Comparison of ENCODE assay signal across 16 mouse cellular contexts in the genomic region with DNA sequence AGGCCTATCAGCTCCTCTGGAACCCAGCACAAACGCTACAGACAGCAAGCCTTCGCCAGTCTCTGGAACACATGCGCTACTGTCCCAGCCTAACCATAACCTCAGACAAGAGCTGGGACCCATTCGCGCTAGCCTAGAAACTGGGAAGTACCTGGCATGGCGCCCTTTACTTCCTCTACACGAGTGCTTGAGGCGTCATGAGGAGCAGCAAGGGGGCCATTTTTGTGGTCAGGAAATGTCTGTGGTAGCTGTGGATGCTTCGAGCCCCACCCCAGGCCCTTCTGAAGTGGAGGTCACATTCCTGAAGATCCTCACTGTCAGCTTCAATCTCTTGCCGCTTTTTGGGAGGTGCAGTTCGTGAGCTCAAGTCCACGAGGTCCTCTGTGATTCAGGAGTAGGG. TPM values are rescaled to one million over a fixed set of nuclear protein-coding genes. Genes with fewer than 3 reads are reported as not detected.
DNase-seq lines count a peak whose midpoint lies in the region; ATAC-seq and TF ChIP-seq lines count a peak whose summit lies in the region.
"Had no signal": no experiment of that assay in that cellular context is flagged by ENCODE, and none has a peak within 500 bp of the region (broad histone marks: within the 10 kb centered on the region; RNA-seq: fewer than 3 reads in every experiment).

No protein-coding gene starts in this region.

- H3K27ac ChIP-seq in kidney, embryonic 14.5 days (ENCODE audit: low read depth, low read length), result no peak overlapping the region
- no peak overlapping the region for H3K27ac ChIP-seq in midbrain, embryonic 10.5 days (replicated peaks)
- H3K27ac ChIP-seq: forebrain, embryonic 13.5 days; intestine, embryonic 15.5 days; liver, embryonic 13.5 days had no signal

- no peaks in the 10 kb centered on the region for H3K4me1 ChIP-seq in kidney, embryonic 14.5 days (ENCODE audit: control insufficient read depth, insufficient read depth, low read length)
- peaks cover 84% of the 10 kb centered on the region for H3K4me1 ChIP-seq in E14TG2a.4 (replicated peaks; ENCODE audit: low read depth, low read length)
- H3K4me1 ChIP-seq in midbrain, embryonic 10.5 days, result peaks cover under 1% of the 10 kb centered on the region; the same call in 1 of the 2 replicates
- H3K4me1 ChIP-seq: forebrain, embryonic 13.5 days had no signal

- WGBS in kidney, embryonic 14.5 days, result 85% methylated on average over 12 of the region's 12 CpGs
- WGBS in midbrain, embryonic 10.5 days, result 85% methylated on average over 12 of the region's 12 CpGs

- no peak for TF ChIP-seq CTCF in E14TG2a.4 (conservative IDR thresholded peaks at IDR 0.05; ENCODE audit: low read length)

- H3K4me3 ChIP-seq in kidney, embryonic 14.5 days (ENCODE audit: low read length), result no peak overlapping the region
- H3K4me3 ChIP-seq in E14TG2a.4 (replicated peaks; ENCODE audit: low read length), result peak overlapping the region; percentile 35
- H3K4me3 ChIP-seq in midbrain, embryonic 10.5 days, result no peak overlapping the region
- H3K4me3 ChIP-seq: forebrain, embryonic 13.5 days; intestine, embryonic 15.5 days; liver, embryonic 13.5 days had no signal

- H3K36me3 ChIP-seq in kidney, embryonic 14.5 days (ENCODE audit: control insufficient read depth, insufficient read depth, low read length), result no peaks in the 10 kb centered on the region
- no peaks in the 10 kb centered on the region for H3K36me3 ChIP-seq in E14TG2a.4 (ENCODE audit: insufficient read depth, low read length)
- no peaks in the 10 kb centered on the region for H3K36me3 ChIP-seq in midbrain, embryonic 10.5 days
- H3K36me3 ChIP-seq: intestine, embryonic 15.5 days; liver, embryonic 13.5 days had no signal

- H3K27me3 ChIP-seq in kidney, embryonic 14.5 days (ENCODE audit: control insufficient read depth, insufficient read depth, low read length), result no peaks in the 10 kb centered on the region
- H3K27me3 ChIP-seq in E14TG2a.4 (ENCODE audit: insufficient read depth, low read length), result peaks cover 7% of the 10 kb centered on the region; the same call in 1 of the 2 replicates
- no peaks in the 10 kb centered on the region for H3K27me3 ChIP-seq in midbrain, embryonic 10.5 days (ENCODE audit: low read depth, poor library complexity, severe bottlenecking)
- H3K27me3 ChIP-seq: forebrain, embryonic 13.5 days; intestine, embryonic 15.5 days; liver, embryonic 13.5 days had no signal

- H3K9ac ChIP-seq in kidney, embryonic 14.5 days (ENCODE audit: low read depth, low read length), result no peak overlapping the region
- H3K9ac ChIP-seq: forebrain, embryonic 13.5 days; intestine, embryonic 15.5 days; liver, embryonic 13.5 days had no signal

- H3K9me3 ChIP-seq in kidney, embryonic 14.5 days (ENCODE audit: control insufficient read depth, low read length), result no peaks in the 10 kb centered on the region
- no peaks in the 10 kb centered on the region for H3K9me3 ChIP-seq in E14TG2a.4 (ENCODE audit: low read length)
- H3K9me3 ChIP-seq in midbrain, embryonic 10.5 days (replicated peaks), result no peaks in the 10 kb centered on the region
- H3K9me3 ChIP-seq: forebrain, embryonic 13.5 days; intestine, embryonic 15.5 days; liver, embryonic 13.5 days had no signal

- DNase-seq in kidney, postnatal 4 days, result peak; percentile 39 to 49
- DNase-seq in 3134 (ENCODE audit: extremely low read depth, insufficient read length, low spot score), result peak; percentile 79
- no peak for DNase-seq in urinary bladder, postnatal 14 days (ENCODE audit: low spot score)
- DNase-seq in midbrain, embryonic 10.5 days (ENCODE audit: low spot score), result no peak
- DNase-seq in adrenal gland, adult 8-10 months, result no peak
- DNase-seq: cerebellum, adult 18-20 months; gastrocnemius, postnatal 10 days; heart, postnatal 10 days; liver, embryonic 13.5 days; midbrain, embryonic 14.5 days; thymus, adult 2 months had no signal

- no peak overlapping the region for H3K4me2 ChIP-seq in kidney, embryonic 14.5 days (replicated peaks; ENCODE audit: low read depth, low read length)
- H3K4me2 ChIP-seq: forebrain, embryonic 13.5 days; intestine, embryonic 15.5 days; liver, embryonic 13.5 days had no signal

- ATAC-seq in kidney, embryonic 14.5 days (ENCODE audit: low FRiP score, low TSS enrichment), result no peak
- peak; percentile 74 for ATAC-seq in granulocyte monocyte progenitor cell, adult 5-6 weeks (replicated peaks; ENCODE audit: poor library complexity, severe bottlenecking)
- ATAC-seq: forebrain, embryonic 13.5 days had no signal

RNA-seq across cellular contexts. Expression of a gene that starts 30.1 kb away (rescaled TPM):
- polyA plus RNA-seq in kidney, embryonic 14.5 days (2014; fragmentation: Nextera tagmentation; extraction: Ambion mirVana), result 0.44 TPM in 1 of 2 replicates, not detected in the other
- 2.5 and 4.8 TPM in 2 replicates for total RNA-seq in granulocyte monocyte progenitor cell, adult 5-6 weeks (2014; fragmentation: Nextera tagmentation)
- total RNA-seq in granulocyte monocyte progenitor cell, adult 5-6 weeks (2017), result not detected in 2 replicates
- polyA plus RNA-seq in midbrain, embryonic 10.5 days (2016; fragmentation: Nextera tagmentation; extraction: Ambion mirVana), result not detected in 2 replicates
- total RNA-seq in adrenal gland, adult 8-10 months (2022), result 1 to 10 TPM in 2 of 4 experiments, under 1 TPM in 2; 0.84 to 1.5 (median 1.1) TPM
- polyA plus RNA-seq: forebrain, embryonic 13.5 days; liver, embryonic 13.5 days had no signal

RNA-seq across cellular contexts. Expression of a gene that starts 33.3 kb away (rescaled TPM):
- polyA plus RNA-seq in kidney, embryonic 14.5 days (2014; fragmentation: Nextera tagmentation; extraction: Ambion mirVana), result 9.7 and 13.2 TPM in 2 replicates
- 37.5 and 41.7 TPM in 2 replicates for total RNA-seq in granulocyte monocyte progenitor cell, adult 5-6 weeks (2014; fragmentation: Nextera tagmentation)
- total RNA-seq in granulocyte monocyte progenitor cell, adult 5-6 weeks (2017), result 41.3 and 55.9 TPM in 2 replicates
- polyA plus RNA-seq in midbrain, embryonic 10.5 days (2016; fragmentation: Nextera tagmentation; extraction: Ambion mirVana), result 3.6 and 3.8 TPM in 2 replicates
- 10 to 100 TPM; 29.0 to 50.6 (median 43.2) TPM for total RNA-seq in adrenal gland, adult 8-10 months (2022)

RNA-seq across cellular contexts. Expression of a gene that starts 56.0 kb away (rescaled TPM):
- 1.1 TPM in 2 replicates for polyA plus RNA-seq in kidney, embryonic 14.5 days (2014; fragmentation: Nextera tagmentation; extraction: Ambion mirVana)
- 5.6 and 6.5 TPM in 2 replicates for total RNA-seq in granulocyte monocyte progenitor cell, adult 5-6 weeks (2014; fragmentation: Nextera tagmentation)
- 1.1 TPM in 1 of 2 replicates, not detected in the other for total RNA-seq in granulocyte monocyte progenitor cell, adult 5-6 weeks (2017)
- 0.22 TPM in 1 of 2 replicates, not detected in the other for polyA plus RNA-seq in midbrain, embryonic 10.5 days (2016; fragmentation: Nextera tagmentation; extraction: Ambion mirVana)
- 10 to 100 TPM in 2 of 4 experiments, 1 to 10 TPM in 2; 4.1 to 12.6 (median 9.8) TPM for total RNA-seq in adrenal gland, adult 8-10 months (2022)

Comparison
In these comparisons a context has a peak if more than half of its experiments do, and no peak if none do; other contexts are left out.
1. DNase-seq: peak in kidney, postnatal 4 days (2 of 2) and 3134 (single experiment); none in urinary bladder, postnatal 14 days (single experiment), midbrain, embryonic 10.5 days (single experiment) and adrenal gland, adult 8-10 months (single experiment).